Mouse (Mus musculus) T-cell, adult 2 months (primary cell): ENCODE data around the gene Wipi2.

Experiments
- DNase-seq: peaks from one replicate; pipeline ENCODE4 v3.0.0; 2022; ENCODE audit warnings: low spot score

Gene Wipi2

GRCm38 (mm10) chr5:142692971-142693737, 65.7 kb downstream of the Wipi2 start:
- no peak for DNase-seq

GRCm38 (mm10) chr5:142693738-142694430, 66.4 kb downstream of the Wipi2 start:
- DNase-seq = no peak

GRCm38 (mm10) chr5:142694627-142695340, 67.3 kb downstream of the Wipi2 start:
- DNase-seq = no peak

- no peak for DNase-seq
These were observed 68.8 kb downstream of the Wipi2 start for GRCm38 (mm10) chr5:142696258-142696657.

- no peak for DNase-seq
These were observed 69.4 kb downstream of the Wipi2 start for GRCm38 (mm10) chr5:142696865-142697264.

- DNase-seq = no peak
These were observed 70.2 kb downstream of the Wipi2 start for GRCm38 (mm10) chr5:142697742-142698141.

GRCm38 (mm10) chr5:142700842-142701589, 73.5 kb downstream of the Wipi2 start:
- peak; percentile 20 for DNase-seq

GRCm38 (mm10) chr5:142701651-142702510, 74.4 kb downstream of the Wipi2 start:
- DNase-seq = peak; percentile 19

GRCm38 (mm10) chr5:142702511-142703138, 75.1 kb downstream of the Wipi2 start:
- DNase-seq = no peak

- DNase-seq = no peak
These were observed 76.1 kb downstream of the Wipi2 start for GRCm38 (mm10) chr5:142703569-142703968.

GRCm38 (mm10) chr5:142707709-142708108, 80.2 kb downstream of the Wipi2 start:
- no peak for DNase-seq

GRCm38 (mm10) chr5:142709436-142709835, 81.9 kb downstream of the Wipi2 start:
- DNase-seq = no peak

GRCm38 (mm10) chr5:142712373-142712772, 84.9 kb downstream of the Wipi2 start:
- no peak for DNase-seq

GRCm38 (mm10) chr5:142713966-142714365, 86.5 kb downstream of the Wipi2 start:
- no peak for DNase-seq

GRCm38 (mm10) chr5:142715059-142715458, 87.6 kb downstream of the Wipi2 start:
- DNase-seq = no peak

GRCm38 (mm10) chr5:142716056-142716455, 88.6 kb downstream of the Wipi2 start:
- DNase-seq = no peak

- peak; percentile 63 for DNase-seq
These were observed 90.5 kb downstream of the Wipi2 start for GRCm38 (mm10) chr5:142718037-142718436.

GRCm38 (mm10) chr5:142718486-142718885, 91.0 kb downstream of the Wipi2 start:
- no peak for DNase-seq

- DNase-seq = no peak
These were observed 92.4 kb downstream of the Wipi2 start for GRCm38 (mm10) chr5:142719897-142720296.
